Mouse (Mus musculus) heart, adult 9 months (tissue): ENCODE results near the gene Arhgef1.

Experiments used
- DNase-seq, 2 experiments: peaks; one replicate each; pipeline ENCODE4 v3.0.0; 2022; ENCODE audit warnings: low spot score in 2 of 2

Gene Arhgef1

DNA sequence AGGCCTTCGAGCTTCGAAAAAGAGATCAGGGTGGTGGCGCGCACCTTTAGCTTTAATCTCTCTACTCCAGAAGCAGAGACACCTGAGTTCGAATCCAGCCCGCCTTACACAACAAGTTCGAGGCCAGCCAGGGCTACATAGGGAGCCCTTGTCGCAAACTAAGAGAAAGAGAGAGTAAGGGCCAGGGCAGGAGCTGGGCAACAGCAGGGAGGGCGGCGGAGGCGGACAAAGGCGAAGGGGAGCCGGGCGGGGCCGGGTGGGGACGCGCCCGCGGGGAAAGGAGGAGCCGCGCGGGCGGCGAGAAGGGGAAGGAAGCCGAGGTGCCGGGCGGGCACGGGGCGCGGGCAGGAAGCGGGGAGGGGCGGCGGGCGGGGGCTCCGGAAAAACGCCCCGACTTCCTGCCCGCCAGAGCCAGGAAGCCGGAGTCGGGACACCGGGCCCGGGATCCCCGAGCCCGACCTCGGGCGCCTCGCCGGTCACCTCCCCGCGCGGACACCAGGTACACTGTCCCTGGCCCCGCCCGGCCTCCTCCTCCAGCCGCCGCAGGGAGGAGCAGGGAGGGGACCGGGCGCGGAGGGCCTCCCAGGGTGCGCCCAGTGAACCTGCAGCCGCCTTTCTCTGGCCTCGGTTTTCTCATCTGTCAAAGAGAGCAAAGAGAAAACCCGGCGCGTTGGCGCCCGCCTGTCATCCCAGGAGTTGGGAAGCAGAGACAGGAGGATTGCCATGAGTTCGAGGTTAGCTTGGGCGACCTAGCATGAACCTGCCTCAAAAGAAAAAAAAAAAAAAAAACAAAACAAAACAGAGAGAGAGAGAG, at the start of gene Arhgef1:
Gene Arhgef1, plus strand, starts transcription at position 283 of the 814 bp plus-strand sequence.
- peak; percentile 69 to 78 for DNase-seq

DNA sequence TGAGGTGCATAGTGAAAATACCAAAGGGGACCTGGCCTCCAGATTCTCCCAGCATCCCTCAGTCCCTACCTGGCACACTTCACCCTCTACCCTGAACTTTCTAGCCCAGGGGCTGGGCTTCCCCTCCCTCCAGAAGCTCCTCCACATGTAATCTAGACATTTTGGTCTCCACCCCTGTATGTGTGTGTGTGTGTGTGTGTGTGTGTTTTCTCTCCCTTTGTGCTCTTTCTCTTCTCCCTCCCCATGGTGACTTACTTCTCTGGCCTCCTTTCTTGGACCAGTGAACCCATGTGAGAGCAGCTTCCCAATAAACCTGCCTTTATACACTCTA, 49.5 kb upstream of the Arhgef1 start:
- no peak for DNase-seq

GRCm38 (mm10) chr7:24853695-24854094, 49.0 kb upstream of the Arhgef1 start:
- DNase-seq, result no peak

DNA sequence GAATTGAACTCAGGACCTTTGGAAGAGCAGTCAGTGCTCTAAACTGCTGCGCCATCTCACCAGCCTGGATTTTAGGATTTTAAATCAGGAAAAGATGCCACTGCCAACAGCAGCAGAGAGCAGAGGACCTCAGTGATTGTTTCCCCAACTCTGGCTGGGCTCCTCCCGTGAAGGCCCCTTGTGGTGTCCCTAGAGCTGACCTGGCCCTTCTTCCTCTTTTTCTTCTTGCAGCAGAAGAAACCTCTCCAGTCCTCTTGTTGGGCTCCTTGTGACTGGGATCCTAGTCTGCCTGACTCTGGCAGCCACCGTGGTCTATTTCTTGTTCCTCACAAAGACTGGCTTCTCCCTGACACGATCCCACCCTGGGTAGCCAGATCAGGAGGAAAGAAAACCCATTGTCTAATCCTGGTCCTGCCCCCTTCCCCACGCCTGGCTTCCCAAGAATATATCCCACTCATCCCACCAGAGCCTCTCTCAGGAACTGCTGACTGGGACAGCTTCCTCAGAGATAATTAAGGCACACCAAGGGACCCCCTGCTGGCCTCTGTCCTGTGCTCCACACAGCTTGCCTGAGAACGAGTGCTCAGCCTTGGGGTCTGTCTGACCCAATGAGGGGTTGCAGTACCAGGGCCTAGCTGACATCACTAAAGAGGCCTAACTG, 46.1 kb upstream of the Arhgef1 start:
- DNase-seq, result no peak

DNA sequence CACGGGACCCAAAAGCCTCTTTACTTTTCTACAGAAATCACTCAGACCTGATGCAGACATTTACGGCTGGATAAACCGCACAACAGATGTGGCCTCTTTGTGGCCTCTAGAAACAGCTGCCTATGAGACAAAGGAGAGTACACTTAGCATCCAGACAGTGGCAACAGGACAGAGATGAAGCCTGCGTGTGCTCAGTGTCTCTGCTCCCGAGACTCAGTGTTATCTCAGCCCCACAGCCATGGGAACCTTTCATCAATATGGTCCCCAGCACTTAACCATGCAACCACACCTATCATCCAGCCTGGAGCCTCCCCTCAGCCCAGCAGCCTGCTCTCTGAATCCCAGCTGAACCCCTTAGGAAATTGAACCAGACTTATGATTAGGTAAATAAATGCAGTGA, 43.5 kb upstream of the Arhgef1 start:
- no peak for DNase-seq

DNA sequence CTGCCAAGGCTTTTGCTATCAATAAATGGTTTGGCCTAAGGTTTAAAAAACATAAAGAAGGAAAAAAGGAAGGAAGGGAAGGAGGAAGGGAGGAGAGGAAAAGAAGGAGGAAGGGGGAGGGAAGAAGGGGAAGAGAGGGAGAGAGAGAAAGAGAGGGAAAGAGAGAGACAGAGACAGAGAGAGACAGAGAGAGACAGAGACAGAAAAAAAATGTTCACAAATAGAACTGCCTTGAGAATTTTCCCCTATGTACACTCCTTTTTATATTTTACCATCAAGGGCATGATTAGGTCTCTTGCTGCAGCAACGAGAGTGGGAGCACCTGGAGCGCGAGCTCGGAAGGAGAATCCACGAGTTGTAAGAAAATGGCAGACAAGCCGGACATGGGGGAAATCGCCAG, 40.8 kb upstream of the Arhgef1 start, which contains the start of gene Gm9844:
Gene Gm9844, plus strand, starts transcription at position 301 of the 400 bp plus-strand sequence.
- DNase-seq, result no peak

DNA sequence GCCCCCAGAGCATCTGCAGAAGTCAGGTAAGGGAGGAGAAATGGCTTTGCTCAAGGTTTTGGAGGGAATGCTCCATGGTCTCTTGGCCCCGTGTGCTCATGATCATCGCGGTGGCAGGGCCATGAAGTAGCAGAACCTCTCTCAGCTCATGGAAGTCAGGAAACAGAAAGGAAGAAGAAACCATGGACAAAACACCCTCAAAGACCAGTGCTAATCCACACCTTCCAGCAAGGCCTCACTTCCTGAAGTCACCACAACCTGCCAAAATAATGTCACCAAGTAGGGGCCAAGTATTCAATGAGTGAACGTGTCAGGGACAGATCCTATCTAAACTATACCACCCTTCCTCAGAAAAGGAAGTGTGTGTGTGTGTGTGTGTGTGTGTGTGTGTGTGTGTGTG, 39.9 kb upstream of the Arhgef1 start:
- DNase-seq, result no peak

DNA sequence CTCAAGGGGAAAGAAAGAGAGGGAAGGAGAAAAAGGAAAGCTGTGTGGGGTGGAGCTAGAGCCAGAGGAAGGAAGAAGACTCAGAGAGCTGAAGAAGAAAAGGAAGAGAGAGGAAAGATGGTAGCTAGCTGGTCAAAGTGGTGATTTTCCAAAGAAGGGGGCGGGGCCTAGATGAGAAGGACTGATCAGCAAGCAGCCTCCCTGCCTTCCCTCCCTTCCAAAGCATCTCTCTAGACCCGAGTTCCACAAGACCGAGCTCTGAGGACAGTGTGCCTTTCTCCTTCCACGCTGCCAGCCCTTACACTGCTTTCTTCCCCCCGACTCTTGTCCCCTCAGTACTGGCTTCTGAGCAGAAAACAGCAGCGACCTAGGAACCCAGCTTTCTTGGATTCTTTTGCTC, 38.6 kb upstream of the Arhgef1 start:
- no peak for DNase-seq

DNA sequence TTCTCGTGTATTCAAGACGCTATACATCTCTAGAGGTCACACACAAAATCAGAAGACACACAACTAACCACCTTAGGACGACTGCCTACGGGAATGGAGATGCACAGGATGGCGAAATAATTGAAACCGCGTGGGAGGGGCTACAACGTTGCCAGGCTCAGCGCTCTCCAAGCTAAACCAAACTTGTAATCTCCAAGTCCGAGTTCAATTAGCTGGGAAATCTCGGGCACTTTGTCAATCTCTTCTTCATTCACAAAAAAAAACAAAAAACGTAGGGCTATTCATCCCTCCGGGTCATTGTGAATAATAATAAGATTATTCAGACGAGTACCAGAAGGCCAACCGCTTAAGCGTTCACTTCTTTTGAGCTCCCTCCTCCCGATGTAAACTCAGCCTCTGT, 33.6 kb upstream of the Arhgef1 start:
- DNase-seq, result no peak

- DNase-seq, result no peak
Observed at GRCm38 (mm10) chr7:24869532-24870165, 33.1 kb upstream of the Arhgef1 start, which contains the start of the genes Lypd4 and Dmrtc2. Lypd4 (minus strand) TSS chr7:24869941. Dmrtc2 (plus strand) TSS chr7:24870057.

DNA sequence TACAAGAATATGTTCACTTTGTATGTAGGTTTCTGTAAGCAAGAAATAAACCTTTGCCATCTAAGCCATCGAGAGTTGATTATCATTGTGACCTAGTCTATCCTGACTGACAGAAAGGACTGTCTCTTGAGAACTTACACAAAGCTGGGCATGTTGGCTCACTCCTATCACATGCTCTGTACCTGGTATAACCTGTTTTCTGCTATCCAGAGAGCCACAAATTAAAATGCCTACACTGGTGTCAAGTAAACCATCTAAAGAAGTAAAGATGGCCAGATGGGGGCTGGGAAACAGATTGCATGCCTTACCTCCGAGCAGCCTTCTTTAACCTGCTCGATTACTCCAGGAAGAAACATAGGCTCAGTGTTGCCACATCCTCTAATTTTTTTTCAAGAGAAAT, 25.1 kb upstream of the Arhgef1 start:
- no peak for DNase-seq

DNA sequence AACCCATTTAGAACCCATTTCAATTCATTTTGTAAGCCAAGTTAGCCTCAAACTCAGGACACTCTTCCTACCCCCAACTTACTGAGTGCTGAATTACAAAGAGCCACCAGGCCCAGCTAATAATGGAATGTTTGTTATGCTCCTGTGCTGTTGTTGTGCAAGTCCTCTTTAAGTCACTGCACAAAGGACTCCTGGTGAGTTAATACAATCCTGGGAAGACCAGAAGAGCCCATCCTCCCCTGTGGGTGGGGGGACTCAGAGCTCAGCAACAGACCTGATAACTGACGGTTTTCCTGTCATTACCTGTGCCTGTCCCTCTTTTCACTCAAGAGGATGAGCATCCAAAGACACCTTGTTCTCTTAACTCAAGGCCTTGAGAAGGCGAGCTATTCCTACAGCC, 23.1 kb upstream of the Arhgef1 start:
- DNase-seq, result no peak

DNA sequence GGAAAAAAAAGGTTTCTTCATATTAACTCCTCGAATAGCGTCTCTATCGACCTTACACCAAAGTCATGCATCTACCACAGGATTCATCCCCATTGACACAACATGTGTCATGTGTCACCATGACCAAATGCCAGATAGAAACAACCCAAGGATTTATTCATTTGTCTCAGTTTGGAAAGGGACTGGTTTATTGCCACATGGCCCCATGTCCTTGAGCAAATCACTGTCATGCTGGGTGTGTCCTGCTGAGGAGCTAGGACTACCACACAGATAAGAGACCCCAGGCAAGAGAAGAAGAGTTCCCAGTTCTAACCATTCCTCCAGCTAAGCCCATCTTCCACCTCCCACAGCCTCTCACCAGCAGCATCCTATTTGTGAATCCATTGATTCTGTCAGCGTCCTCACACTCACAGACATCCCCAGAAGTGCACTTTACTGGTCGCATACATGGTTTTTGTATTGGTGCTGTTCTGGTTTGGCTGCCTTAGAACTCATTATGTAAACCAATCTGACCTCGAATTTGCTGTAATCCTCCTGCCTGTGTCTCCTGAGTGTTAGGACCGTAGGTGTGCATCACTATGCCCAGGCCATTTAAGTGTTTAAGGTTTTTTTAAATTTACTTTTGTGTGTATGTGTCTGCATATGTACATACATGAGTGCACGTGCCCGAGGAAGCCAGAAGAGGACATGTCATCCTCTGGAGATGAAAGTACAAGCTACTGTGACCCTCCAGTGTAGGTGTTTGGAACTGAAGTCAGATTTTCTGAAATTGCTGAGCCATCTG, 20.1 kb upstream of the Arhgef1 start:
- DNase-seq, result no peak

DNA sequence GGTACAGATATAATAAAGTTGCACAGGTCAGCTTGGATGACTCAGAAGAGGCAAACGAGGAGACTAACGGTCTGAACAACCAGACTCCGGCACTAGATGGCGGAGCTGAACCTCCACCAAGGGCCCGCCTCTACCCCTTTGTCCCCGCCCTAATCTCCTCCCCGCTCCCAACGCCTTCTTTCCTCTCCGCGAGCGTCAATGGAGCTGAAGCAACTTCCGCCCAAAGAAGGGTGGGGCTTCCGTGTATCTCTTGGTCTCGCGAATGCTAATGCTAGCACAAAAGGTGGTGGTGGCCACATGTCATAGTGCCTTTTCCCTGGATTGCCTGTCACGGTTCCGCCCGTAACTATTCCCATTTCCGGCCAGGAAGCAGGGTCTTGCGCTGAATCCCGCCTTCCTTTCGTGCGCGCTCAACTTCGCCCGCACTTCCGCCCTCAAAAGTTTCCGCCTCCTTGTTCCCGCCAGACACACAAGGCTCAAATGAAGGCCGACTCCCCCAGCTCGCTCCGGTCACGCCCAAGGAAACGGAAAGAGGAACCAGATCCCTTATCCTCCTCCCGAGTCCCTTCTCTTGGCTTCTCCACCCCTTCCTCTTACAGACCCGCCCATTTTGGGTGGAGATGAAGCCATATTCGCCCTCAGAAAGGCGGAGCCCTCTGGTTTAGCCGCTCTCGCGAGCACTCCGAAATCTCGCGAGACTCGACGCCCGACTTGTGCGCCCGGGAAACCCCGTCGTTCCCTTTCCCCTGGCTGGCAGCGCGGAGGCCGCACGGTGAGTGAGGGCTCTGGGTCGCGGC, 18.6 kb upstream of the Arhgef1 start, which contains the start of gene Rps19:
Gene Rps19, plus strand, starts transcription at position 476 of the 797 bp plus-strand sequence.
- peak; percentile 99 for DNase-seq

DNA sequence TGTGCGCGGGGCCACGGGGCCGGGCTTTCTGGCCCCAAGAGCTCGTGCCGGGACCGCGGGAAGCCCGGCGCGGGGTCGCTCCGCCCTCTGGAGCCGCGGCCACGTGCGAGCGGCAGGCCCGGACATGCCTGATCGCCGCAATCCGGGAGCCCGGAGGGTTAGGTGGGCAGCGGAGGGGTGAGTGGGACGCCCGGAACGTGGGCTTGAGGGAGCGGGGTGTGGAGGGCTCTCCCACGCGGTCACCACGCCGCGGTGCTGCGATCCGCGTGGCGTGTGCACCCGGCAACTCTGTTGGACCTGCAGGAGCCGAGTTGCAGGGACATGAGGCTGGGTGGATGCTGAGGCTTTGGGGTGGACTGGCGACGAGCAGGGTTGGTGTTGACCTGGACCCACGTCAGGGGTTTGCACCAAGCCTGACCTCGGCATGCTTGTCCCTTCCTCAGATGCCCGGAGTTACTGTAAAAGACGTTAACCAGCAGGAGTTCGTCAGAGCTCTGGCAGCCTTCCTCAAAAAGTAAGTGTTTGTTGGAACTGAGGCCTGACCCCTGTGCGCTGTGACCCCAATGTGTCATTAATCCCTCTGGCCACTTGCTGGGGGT, 17.9 kb upstream of the Arhgef1 start:
- DNase-seq, result no peak

GRCm38 (mm10) chr7:24885468-24886307, 17.0 kb upstream of the Arhgef1 start:
- DNase-seq, result no peak

DNA sequence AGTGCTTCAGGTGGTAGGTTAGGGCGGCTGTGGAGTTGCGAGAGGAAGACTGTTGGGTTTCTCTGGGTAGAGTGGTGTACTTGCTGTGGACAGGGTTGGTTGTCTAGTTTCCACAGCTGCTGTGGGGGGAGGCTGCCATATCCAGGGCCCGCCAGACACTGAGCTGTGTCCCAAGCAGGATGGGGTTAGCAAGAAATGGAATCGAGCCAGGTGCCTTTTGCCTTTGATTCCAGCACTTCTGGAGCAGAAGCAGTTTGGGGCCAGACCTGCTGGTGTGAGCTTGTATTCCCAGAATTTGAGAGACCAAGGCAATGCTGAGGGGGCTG, 16.4 kb upstream of the Arhgef1 start:
- DNase-seq, result no peak

DNA sequence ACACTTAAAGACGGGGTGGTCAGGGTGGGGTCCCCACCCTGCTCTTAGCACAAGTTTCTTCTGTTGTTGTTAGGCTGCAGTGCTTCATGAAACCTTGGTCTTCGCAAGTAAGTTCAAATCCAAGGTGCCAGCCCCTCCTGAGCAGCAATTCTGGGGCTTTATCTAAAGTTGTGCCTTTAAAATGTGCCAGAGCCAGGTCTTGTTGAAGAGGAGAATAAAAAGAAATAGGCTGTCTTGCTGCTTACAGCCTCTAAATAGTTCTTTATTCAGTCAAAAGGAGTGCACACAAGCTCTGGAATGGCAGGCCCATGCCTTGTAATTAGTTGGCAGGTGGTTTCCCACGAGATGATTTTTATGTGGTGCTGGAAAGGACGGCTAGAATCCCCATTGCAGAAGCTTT, 15.6 kb upstream of the Arhgef1 start:
- DNase-seq, result no peak

DNA sequence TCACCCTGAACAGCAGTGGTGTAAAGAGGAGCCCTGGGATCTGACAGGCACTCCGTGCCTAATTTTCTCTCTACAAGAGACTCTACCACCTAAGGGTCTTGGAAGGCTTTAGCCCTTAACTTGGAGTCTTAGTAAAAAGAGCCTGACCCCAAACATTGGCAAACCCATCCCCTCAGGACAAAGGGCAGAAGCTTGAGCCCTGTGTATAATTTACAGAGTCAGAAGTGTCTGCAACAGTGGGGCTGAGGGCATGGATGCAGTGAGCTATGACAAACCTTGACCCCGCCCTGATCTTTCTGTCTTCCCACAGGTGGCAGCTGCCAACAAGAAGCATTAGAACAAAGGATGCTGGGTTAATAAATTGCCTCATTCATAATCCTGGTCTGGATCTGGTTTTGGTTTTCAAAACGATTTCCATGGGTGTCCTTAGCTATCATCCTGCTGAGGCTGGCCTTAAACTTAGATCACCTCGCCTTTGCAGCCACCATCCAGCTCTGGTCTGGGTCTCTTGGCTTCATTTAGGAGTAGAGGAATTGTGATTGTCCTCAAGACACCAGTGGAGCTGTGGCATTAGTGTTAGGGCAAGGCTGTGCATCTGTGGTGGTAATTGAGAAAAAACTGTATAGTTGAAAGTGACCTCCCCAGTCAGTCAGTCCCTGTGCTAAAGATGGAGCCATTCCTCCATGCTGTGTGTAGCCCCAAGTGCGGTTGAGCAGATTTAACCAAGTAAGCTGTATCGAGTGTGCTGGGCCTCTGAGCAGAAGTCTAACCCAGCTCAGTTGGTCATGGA, 13.1 kb upstream of the Arhgef1 start:
- no peak for DNase-seq
